Mouse (Mus musculus): ENCODE data around the gene Gm45337. TPM values are rescaled to one million over a fixed set of nuclear protein-coding genes. Genes with fewer than 3 reads are reported as not detected.
"Not testable (repeated sequence)": the region's sequence is repeated elsewhere in the genome, so short reads cannot be mapped to it uniquely, and the experiment has no call there.

The Gm45337 gene
- polyA plus RNA-seq, 1 experiment from 2014 or later, result not detected

- Histone ChIP-seq H3K27ac (replicated peaks) (no peak overlapping the region), H3K4me1 (replicated peaks; ENCODE audit: control insufficient read depth, insufficient read depth) (no peaks in the 10 kb centered on the region), H3K9me3 (ENCODE audit: control insufficient read depth, low read length) (no peaks in the 10 kb centered on the region), H3K36me3 (ENCODE audit: control insufficient read depth, insufficient read depth, low read length) (no peaks in the 10 kb centered on the region), H3K4me2 (replicated peaks; ENCODE audit: low read depth) (no peak overlapping the region), H3K4me3 (ENCODE audit: low read depth, low read length) (no peak overlapping the region), H3K27me3 (ENCODE audit: control insufficient read depth, insufficient read depth, low read length) (no peaks in the 10 kb centered on the region), H3K9ac (ENCODE audit: low read length) (no peak overlapping the region)
- TF ChIP-seq CTCF (IDR thresholded peaks at IDR 0.05; ENCODE audit: low read depth) (no peak), EP300 (optimal IDR thresholded peaks at IDR 0.05) (no peak)
- ATAC-seq (ENCODE audit: low FRiP score, low TSS enrichment) (no peak), DNase-seq (ENCODE audit: low spot score) (no peak)
These were observed 4.2 kb upstream of the Gm45337 start for GRCm38 (mm10) chr7:142148633-142149032.

- Histone ChIP-seq H3K36me3 (ENCODE audit: control insufficient read depth, insufficient read depth, low read length) (no peaks in the 10 kb centered on the region), H3K9me3 (ENCODE audit: control insufficient read depth, low read length) (no peaks in the 10 kb centered on the region), H3K4me3 (ENCODE audit: low read depth, low read length) (no peak overlapping the region), H3K9ac (ENCODE audit: low read length) (no peak overlapping the region), H3K4me1 (replicated peaks; ENCODE audit: control insufficient read depth, insufficient read depth) (no peaks in the 10 kb centered on the region), H3K27me3 (ENCODE audit: control insufficient read depth, insufficient read depth, low read length) (no peaks in the 10 kb centered on the region), H3K27ac (replicated peaks) (no peak overlapping the region), H3K4me2 (replicated peaks; ENCODE audit: low read depth) (no peak overlapping the region)
- TF ChIP-seq EP300 (optimal IDR thresholded peaks at IDR 0.05), result no peak
- TF ChIP-seq CTCF (IDR thresholded peaks at IDR 0.05; ENCODE audit: low read depth), result peak; percentile 77
- ATAC-seq (ENCODE audit: low FRiP score, low TSS enrichment) (no peak), DNase-seq (ENCODE audit: low spot score) (peak; percentile 52)
- WGBS, result 0% methylated on average over 1 of the region's 1 CpGs
These were observed 1.6 kb upstream of the Gm45337 start for GRCm38 (mm10) chr7:142146033-142146432.

GRCm38 (mm10) chr7:142145413-142145940 is 1.1 kb upstream of the Gm45337 start:
- no peak overlapping the region for H3K27ac ChIP-seq (replicated peaks)
- no peak overlapping the region for H3K4me2 ChIP-seq (replicated peaks; ENCODE audit: low read depth)
- H3K36me3 ChIP-seq (ENCODE audit: control insufficient read depth, insufficient read depth, low read length), result no peaks in the 10 kb centered on the region
- 27% methylated on average over 4 of the region's 4 CpGs for WGBS
- TF ChIP-seq CTCF (IDR thresholded peaks at IDR 0.05; ENCODE audit: low read depth), result peak; percentile 53
- TF ChIP-seq EP300 (optimal IDR thresholded peaks at IDR 0.05), result no peak
- H3K9me3 ChIP-seq (ENCODE audit: control insufficient read depth, low read length), result no peaks in the 10 kb centered on the region
- DNase-seq (ENCODE audit: low spot score), result no peak
- no peak overlapping the region for H3K4me3 ChIP-seq (ENCODE audit: low read depth, low read length)
- ATAC-seq (ENCODE audit: low FRiP score, low TSS enrichment), result no peak
- H3K27me3 ChIP-seq (ENCODE audit: control insufficient read depth, insufficient read depth, low read length), result no peaks in the 10 kb centered on the region
- no peaks in the 10 kb centered on the region for H3K4me1 ChIP-seq (replicated peaks; ENCODE audit: control insufficient read depth, insufficient read depth)
- no peak overlapping the region for H3K9ac ChIP-seq (ENCODE audit: low read length)

- 24% methylated on average over 1 of the region's 1 CpGs for WGBS
- not testable (repeated sequence) for H3K9me3 ChIP-seq (ENCODE audit: control insufficient read depth, low read length)
These were observed 849 bp downstream of the Gm45337 start for GRCm38 (mm10) chr7:142143506-142144010.

GRCm38 (mm10) chr7:142140696-142141095 is 3.7 kb downstream of the Gm45337 start:
- no peak overlapping the region for H3K27ac ChIP-seq (replicated peaks)
- H3K4me1 ChIP-seq (replicated peaks; ENCODE audit: control insufficient read depth, insufficient read depth), result no peaks in the 10 kb centered on the region
- ATAC-seq (ENCODE audit: low FRiP score, low TSS enrichment) (no peak), DNase-seq (ENCODE audit: low spot score) (no peak)
- H3K4me3 ChIP-seq (ENCODE audit: low read depth, low read length), result no peak overlapping the region
- no peak overlapping the region for H3K9ac ChIP-seq (ENCODE audit: low read length)
- WGBS, result 32% methylated on average over 1 of the region's 1 CpGs
- TF ChIP-seq EP300 (optimal IDR thresholded peaks at IDR 0.05) (no peak), CTCF (IDR thresholded peaks at IDR 0.05; ENCODE audit: low read depth) (no peak)
- H3K4me2 ChIP-seq (replicated peaks; ENCODE audit: low read depth), result no peak overlapping the region
- H3K9me3 ChIP-seq (ENCODE audit: control insufficient read depth, low read length), result no peaks in the 10 kb centered on the region
- H3K27me3 ChIP-seq (ENCODE audit: control insufficient read depth, insufficient read depth, low read length), result no peaks in the 10 kb centered on the region
- H3K36me3 ChIP-seq (ENCODE audit: control insufficient read depth, insufficient read depth, low read length), result no peaks in the 10 kb centered on the region

More at GRCm38 (mm10) chr7:142143506-142144010, 849 bp downstream of the Gm45337 start:
- H3K4me2 ChIP-seq (replicated peaks; ENCODE audit: low read depth); H3K27me3 ChIP-seq (ENCODE audit: control insufficient read depth, insufficient read depth, low read length); H3K4me1 ChIP-seq (replicated peaks; ENCODE audit: control insufficient read depth, insufficient read depth); H3K4me3 ChIP-seq (ENCODE audit: low read depth, low read length); ATAC-seq (ENCODE audit: low FRiP score, low TSS enrichment); H3K36me3 ChIP-seq (ENCODE audit: control insufficient read depth, insufficient read depth, low read length); H3K27ac ChIP-seq (replicated peaks); DNase-seq (ENCODE audit: low spot score); H3K9ac ChIP-seq (ENCODE audit: low read length): not testable (repeated sequence)

- not testable (repeated sequence) for H3K9ac ChIP-seq (ENCODE audit: low read length); H3K36me3 ChIP-seq (ENCODE audit: control insufficient read depth, insufficient read depth, low read length); H3K4me2 ChIP-seq (replicated peaks; ENCODE audit: low read depth); H3K9me3 ChIP-seq (ENCODE audit: control insufficient read depth, low read length); H3K27me3 ChIP-seq (ENCODE audit: control insufficient read depth, insufficient read depth, low read length); H3K4me3 ChIP-seq (ENCODE audit: low read depth, low read length); ATAC-seq (ENCODE audit: low FRiP score, low TSS enrichment); DNase-seq (ENCODE audit: low spot score); H3K4me1 ChIP-seq (replicated peaks; ENCODE audit: control insufficient read depth, insufficient read depth); H3K27ac ChIP-seq (replicated peaks)
- WGBS, result 40% methylated on average over 2 of the region's 2 CpGs
These were observed 8.5 kb downstream of the Gm45337 start, which contains the start of gene Gm39115 for GRCm38 (mm10) chr7:142135934-142136333. Gene Gm39115 (minus strand): TSS chr7:142136034.

Data from stomach, postnatal 0 days (tissue).